Mouse (Mus musculus) lung, postnatal 10 days (tissue): ENCODE data around the gene Prickle4.
A peak's percentile ranks its signal among the peaks of the same experiment; 100 is the strongest.
"Not testable (repeated sequence)": the region's sequence is repeated elsewhere in the genome, so short reads cannot be mapped to it uniquely, and the experiment has no call there.

ENCODE experiments used
- DNase-seq: peaks from one replicate; pipeline ENCODE4 v3.0.0; 2021

Prickle4 gene

DNA sequence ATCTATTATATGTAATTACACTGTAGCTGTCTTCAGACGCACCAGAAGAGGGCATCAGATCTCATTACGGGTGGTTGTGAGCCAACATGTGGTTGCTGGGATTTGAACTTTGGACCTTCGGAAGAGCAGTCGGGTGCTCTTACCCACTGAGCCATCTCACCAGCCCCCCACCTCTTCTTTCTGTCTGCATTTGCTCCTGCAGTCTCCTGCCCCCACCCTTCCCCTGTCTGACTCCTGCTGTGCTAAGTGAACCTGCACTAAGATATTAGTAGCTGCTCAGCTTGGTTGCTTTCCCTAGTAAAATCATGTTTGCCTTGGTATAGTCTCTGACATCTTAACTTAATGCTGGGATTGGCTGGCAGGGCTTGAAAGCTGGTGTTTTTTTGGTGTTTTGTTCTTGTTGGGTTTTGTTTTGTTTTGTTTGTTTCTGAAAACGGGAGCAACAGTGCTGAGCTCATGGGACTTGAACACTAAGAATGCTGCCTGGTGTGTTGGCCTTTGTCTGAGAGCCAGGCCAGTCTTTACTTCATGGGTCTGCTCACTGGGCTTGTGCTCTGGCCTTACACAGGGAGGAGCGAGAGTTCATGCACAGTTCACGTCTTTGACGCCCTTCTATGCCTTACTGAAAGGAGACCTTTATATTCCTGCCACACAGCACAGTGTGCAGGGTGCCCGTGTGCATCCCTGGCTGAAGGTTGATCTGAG lies 31.4 kb downstream of the Prickle4 start:
- no peak for DNase-seq

DNA sequence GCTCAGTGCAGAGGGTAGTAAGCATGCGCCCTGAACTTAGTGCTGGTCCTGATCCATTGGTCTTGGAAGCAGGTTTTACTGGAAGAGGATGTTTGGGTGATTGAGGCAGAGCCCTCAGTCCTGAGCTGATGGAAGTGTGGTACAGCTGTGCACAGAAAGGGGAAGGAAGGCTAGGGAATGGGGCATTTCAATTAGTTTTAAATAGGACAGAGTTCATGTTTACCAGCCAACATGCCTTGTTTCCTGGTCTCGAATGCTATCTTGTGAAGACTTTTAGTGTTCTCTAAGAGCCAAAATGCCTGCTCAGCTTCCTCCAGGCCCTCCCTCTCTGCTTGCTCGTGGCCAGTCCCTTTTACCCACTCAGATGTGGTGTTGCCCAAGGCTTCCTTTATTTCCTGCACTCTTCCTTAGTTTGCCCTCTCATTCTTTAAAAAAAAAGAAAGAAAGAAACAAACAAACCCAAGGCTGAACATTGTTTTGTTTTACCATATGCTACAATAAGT lies 35.7 kb downstream of the Prickle4 start:
- no peak for DNase-seq

DNA sequence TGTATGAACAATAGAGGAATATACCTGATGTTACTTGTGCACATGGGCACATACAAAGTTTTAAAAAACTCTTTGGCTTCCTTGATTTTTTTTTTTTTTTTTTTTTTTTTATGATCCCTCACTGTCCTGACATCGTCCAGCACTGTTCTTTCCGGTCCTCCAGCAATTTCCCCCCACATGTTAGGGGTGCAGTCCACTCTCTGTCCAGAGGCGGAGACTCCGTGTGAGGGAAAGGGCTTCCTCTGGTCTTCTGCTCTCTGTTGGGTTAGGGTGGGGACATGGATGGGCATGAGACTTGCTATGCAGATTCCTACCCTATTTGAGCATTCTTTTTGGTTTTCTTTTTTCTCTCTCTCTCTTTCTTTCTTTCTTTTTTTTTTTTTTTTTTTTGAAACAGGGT lies 36.6 kb downstream of the Prickle4 start:
- no peak for DNase-seq

DNA sequence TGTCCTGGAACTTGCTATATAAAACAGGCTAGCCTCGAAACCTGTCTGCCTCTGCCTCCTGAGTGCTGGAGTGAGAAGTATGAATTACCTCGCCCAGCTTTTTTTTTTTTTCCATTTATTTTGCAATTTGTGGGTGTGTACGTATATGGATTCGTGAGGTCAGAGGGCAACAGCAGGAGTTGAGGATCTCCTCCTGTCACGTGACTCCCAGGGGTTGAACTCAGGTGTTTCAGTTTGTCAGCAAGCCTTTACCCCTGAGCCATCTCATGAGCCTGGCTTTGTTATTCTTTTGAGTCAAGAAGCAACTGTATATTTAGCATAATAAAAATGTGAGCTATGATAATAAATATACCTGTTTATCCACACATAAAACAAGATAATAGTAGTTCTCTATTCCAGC lies 38.8 kb downstream of the Prickle4 start:
- DNase-seq = no peak

DNA sequence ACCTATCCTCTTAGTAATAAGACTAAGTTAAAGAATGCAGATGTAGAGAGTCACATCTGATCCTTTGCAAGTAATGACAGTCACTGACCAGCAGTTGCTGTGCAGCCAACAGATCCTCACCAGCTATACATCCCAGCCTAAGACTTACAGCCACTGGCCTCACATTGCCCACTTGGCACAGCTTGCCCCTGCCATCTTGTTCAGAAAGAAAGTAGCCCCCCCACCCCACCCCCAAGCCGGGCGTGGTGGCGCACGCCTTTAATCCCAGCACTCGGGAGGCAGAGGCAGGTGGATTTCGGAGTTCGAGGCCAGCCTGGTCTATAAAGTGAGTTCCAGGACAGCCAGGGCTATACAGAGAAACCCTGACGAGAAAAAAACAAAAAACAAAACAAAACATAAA lies 40.2 kb downstream of the Prickle4 start:
- not testable (repeated sequence) for DNase-seq

DNA sequence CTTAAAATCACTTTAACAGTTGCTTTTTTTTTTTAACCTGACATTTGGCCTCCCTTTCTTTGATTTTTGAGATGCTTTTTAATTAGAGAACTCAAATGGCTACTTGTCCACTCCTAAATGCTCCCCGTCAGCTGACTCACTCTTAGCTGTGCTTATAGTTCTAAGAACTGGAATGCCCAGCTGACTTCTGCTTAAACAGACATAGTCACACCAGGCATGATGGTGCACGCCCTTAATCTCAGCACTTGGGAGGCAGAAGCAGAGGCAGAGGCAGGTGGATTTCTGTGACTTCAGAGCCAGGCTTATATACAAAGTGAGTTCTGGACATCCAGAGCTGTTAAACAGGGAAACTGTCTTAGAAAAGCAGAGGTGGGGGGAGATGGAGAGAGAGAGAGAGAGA lies 42.6 kb downstream of the Prickle4 start:
- no peak for DNase-seq

DNA sequence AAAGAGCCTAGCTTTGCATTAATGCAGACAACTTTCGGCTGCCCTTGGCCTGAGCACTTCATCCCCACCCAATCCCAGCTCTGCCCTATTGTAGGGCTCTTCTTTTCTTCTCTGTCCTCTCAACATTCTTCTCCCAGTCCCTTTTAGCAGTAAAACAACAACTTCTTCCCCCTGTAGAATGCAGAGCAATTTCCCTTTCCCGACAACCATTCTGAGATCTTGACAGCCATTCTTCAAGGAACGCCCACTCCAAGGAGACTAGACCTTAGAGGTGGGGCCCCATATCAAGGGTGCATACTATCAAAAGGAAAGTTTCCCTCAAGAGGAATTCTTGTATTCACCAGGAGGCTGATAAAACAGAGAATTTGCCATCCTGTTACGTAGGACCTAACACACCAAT lies 45.6 kb downstream of the Prickle4 start:
- DNase-seq = no peak

DNA sequence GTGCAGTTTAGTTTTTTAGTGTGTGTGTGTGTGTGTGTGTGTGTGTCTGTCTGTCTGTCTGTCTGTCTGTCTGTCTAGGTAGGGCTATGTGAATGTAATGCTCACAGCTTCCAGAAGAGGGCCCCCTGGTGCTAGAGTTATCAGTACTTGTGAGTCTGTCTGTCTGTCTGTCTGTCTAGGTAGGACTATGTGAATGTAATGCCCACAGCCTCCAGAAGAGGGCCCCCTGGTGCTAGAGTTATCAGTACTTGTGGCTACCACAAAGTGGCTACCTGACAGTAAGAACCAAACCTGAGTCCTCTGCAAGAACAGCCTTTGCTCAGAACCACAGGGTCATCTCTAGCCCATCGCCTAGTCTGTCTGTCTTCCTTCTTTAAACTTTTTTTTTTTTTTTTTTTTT lies 47.9 kb downstream of the Prickle4 start:
- DNase-seq = peak; percentile 85

DNA sequence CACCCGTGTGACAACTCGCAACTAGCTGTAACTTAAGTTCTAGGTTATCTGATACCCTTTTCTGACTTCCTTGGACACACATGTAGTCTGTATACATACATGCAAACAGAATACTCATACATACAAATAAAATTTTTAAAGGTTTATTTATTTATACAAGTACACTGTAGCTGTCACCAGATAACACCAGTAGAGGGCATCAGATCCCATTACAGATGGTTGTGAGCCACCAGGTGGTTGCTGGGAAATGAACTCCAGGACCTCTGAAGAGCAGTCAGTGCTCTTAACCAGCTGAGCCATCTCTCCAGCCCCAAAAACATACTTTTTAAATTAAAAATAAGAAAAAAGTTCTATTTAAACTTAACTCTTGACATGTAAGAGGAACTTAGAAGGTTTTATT lies 51.5 kb downstream of the Prickle4 start:
- DNase-seq = no peak
